Mouse (Mus musculus): ENCODE measurements around the gene Ttll7.

Gene Ttll7

GRCm38 (mm10) chr3:146994670-146995415, 142.7 kb downstream of the Ttll7 start:
- no peak for DNase-seq (ENCODE audit: low spot score in 2 of 2)

GRCm38 (mm10) chr3:146999148-146999547, 147.0 kb downstream of the Ttll7 start:
- no peak for DNase-seq (ENCODE audit: low spot score in 2 of 2)

- DNase-seq (ENCODE audit: low spot score in 2 of 2), result no peak
Measured at GRCm38 (mm10) chr3:147000963-147001362, 148.8 kb downstream of the Ttll7 start.

- DNase-seq (ENCODE audit: low spot score in 2 of 2), result no peak
Measured at GRCm38 (mm10) chr3:147001557-147001956, 149.4 kb downstream of the Ttll7 start.

GRCm38 (mm10) chr3:147016506-147016905, 164.3 kb downstream of the Ttll7 start:
- DNase-seq (ENCODE audit: low spot score in 2 of 2), result no peak

GRCm38 (mm10) chr3:147019506-147019905, 167.3 kb downstream of the Ttll7 start:
- DNase-seq (ENCODE audit: low spot score in 2 of 2), result no peak

GRCm38 (mm10) chr3:147026248-147026647, 174.1 kb downstream of the Ttll7 start:
- no peak for DNase-seq (ENCODE audit: low spot score in 2 of 2)

GRCm38 (mm10) chr3:147028382-147028781, 176.2 kb downstream of the Ttll7 start:
- DNase-seq (ENCODE audit: low spot score in 2 of 2), result no peak

GRCm38 (mm10) chr3:147029718-147030117, 177.6 kb downstream of the Ttll7 start:
- DNase-seq (ENCODE audit: low spot score in 2 of 2), result no peak

GRCm38 (mm10) chr3:147030266-147030880, 178.2 kb downstream of the Ttll7 start:
- DNase-seq (ENCODE audit: low spot score in 2 of 2), result no peak

Data from natural killer cell, adult 2 months (primary cell).